Mouse (Mus musculus) lung, adult 2 months (tissue): ENCODE measurements around the gene Rpl7l1. TPM values are rescaled to one million over a fixed set of nuclear protein-coding genes. Genes with fewer than 3 reads are reported as not detected.

Experiments
- DNase-seq: peaks from one replicate; pipeline ENCODE4 v3.0.0; 2022
- H3K4me1 ChIP-seq: fragments of 200-500 bp; 2 replicates; pipeline ENCODE4 v1.6.1; 2011; ENCODE audit warnings: low read length; ENCODE audit not compliant: control insufficient read depth, insufficient read depth
- H3K4me3 ChIP-seq: fragments of 200-500 bp; replicated peaks from 2 replicates; pipeline ENCODE3; 2011; ENCODE audit warnings: low read depth, mild to moderate bottlenecking, control low read depth, low read length; ENCODE audit errors: extremely low read depth
- CTCF ChIP-seq: fragments of 200-500 bp; IDR thresholded peaks from 2 replicates; pipeline ENCODE4 v1.5.1; 2011; ENCODE audit warnings: mild to moderate bottlenecking, low read length, control low read depth; ENCODE audit not compliant: insufficient read depth
- POLR2A ChIP-seq: fragments of 200-500 bp; IDR thresholded peaks from 2 replicates; pipeline ENCODE4 v1.6.1; 2011; ENCODE audit warnings: low read depth, mild to moderate bottlenecking, control low read depth, low read length, borderline replicate concordance; ENCODE audit errors: extremely low read depth
- WGBS: fragments of 180-500 bp; shearing (Covaris S2); methylation state at CpG from one replicate; pipeline ENCODE4 v1.1.7; 2018; 5-methylcytosine and 5-hydroxymethylcytosine counted together
- polyA plus RNA-seq: library from polyadenylated mRNA; depleted of rRNA; stranded (reverse); fragments of >200 nt; gene quantifications from 2 replicates; pipeline ENCODE4 v1.2.3, GENCODE M21; 2012

Rpl7l1 gene
- polyA plus RNA-seq, 1 experiment = 21.6 TPM

DNA sequence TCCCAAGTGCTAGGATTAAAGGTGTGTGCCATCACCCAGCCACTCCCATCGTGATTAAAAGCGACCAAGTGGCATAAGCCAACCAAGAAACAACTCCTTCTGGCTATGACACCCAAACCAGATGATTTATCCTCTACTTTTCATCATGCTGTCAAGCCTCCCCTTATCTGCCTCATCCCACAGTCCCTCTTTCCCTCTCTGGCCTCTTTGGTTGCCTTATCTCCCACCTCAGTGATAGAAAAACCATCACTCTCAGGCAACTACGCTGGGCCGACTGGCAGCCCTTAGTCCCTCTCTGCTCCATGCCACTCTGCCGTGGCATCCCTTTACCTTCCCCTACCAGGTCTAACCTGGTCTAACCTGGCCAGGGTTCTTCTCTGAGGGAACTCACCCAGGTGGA is 4.5 kb upstream of the Rpl7l1 start:
- Histone ChIP-seq H3K4me1 (no peaks in the 10 kb centered on the region), H3K4me3 (no peak overlapping the region)
- TF ChIP-seq POLR2A (no peak), CTCF (no peak)
- no peak for DNase-seq
- WGBS = 88% methylated on average over 5 of the region's 5 CpGs

DNA sequence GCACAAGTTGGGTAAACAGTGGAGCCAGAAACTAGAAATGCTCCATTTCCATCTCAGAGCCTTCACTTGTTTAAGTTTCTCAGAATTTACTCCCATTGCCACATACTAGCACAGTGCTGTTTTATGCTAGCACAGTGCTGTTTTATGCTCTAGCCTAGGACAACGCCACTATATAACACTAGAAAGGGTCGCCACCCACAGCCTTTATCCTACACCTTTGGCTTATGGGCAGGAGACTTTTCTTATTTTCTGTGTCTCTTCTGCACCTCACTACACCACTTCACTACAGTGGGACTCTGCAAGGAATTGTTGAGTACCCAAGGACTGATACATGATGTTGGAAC is 722 bp upstream of the Rpl7l1 start:
- DNase-seq = no peak
- 81% methylated on average over 2 of the region's 2 CpGs for WGBS
- Histone ChIP-seq H3K4me3 (no peak overlapping the region), H3K4me1 (peaks cover 2% of the 10 kb centered on the region; the same call in 1 of the 2 replicates)
- TF ChIP-seq CTCF = no peak
- no peak for TF ChIP-seq POLR2A

- H3K4me3 ChIP-seq = peak overlapping the region; percentile 84
- 1% methylated on average over 11 of the region's 11 CpGs for WGBS
- DNase-seq = no peak
- no peak for TF ChIP-seq CTCF
- no peak for TF ChIP-seq POLR2A
- H3K4me1 ChIP-seq = peaks cover 2% of the 10 kb centered on the region; the same call in 1 of the 2 replicates
These were observed 596 bp downstream of the Rpl7l1 start for GRCm38 (mm10) chr17:46781876-46782275.

- H3K4me3 ChIP-seq = no peak overlapping the region
- TF ChIP-seq POLR2A (no peak), CTCF (no peak)
- H3K4me1 ChIP-seq = peaks cover 2% of the 10 kb centered on the region; the same call in 1 of the 2 replicates
- 64% methylated on average over 3 of the region's 3 CpGs for WGBS
- no peak for DNase-seq
These were observed 6.4 kb downstream of the Rpl7l1 start for GRCm38 (mm10) chr17:46776087-46776486.

- no peak for TF ChIP-seq POLR2A
- no peak for TF ChIP-seq CTCF
- whole genome bisulfite sequencing = 91% methylated on average over 9 of the region's 9 CpGs
- DNase-seq = no peak
- H3K4me1 ChIP-seq = peaks cover 2% of the 10 kb centered on the region; the same call in 1 of the 2 replicates
- H3K4me3 ChIP-seq = no peak overlapping the region
These were observed 7.4 kb downstream of the Rpl7l1 start for GRCm38 (mm10) chr17:46775070-46775469.

GRCm38 (mm10) chr17:46774131-46774472 is 8.4 kb downstream of the Rpl7l1 start:
- TF ChIP-seq CTCF (no peak), POLR2A (no peak)
- 50% methylated on average over 2 of the region's 2 CpGs for WGBS
- DNase-seq = no peak
- peaks cover 2% of the 10 kb centered on the region; the same call in 1 of the 2 replicates for H3K4me1 ChIP-seq
- H3K4me3 ChIP-seq = no peak overlapping the region

GRCm38 (mm10) chr17:46773278-46774130 is 9.0 kb downstream of the Rpl7l1 start:
- whole genome bisulfite sequencing = 6% methylated on average over 20 of the region's 20 CpGs
- peaks cover 2% of the 10 kb centered on the region; the same call in 1 of the 2 replicates for H3K4me1 ChIP-seq

GRCm38 (mm10) chr17:46772404-46773277 is 9.8 kb downstream of the Rpl7l1 start, which contains the start of gene 2310039H08Rik:
TSS of gene 2310039H08Rik (plus strand) at chr17:46772635.
- peak; percentile 85 for DNase-seq
- H3K4me1 ChIP-seq = peaks cover 2% of the 10 kb centered on the region; the same call in 1 of the 2 replicates
- H3K4me3 ChIP-seq = peak within 1 kb of the TSS; percentile 96
- TF ChIP-seq POLR2A = peak; percentile 93
- no peak for TF ChIP-seq CTCF
- WGBS = under 1% methylated on average over 50 of the region's 50 CpGs

More at GRCm38 (mm10) chr17:46773278-46774130, 9.0 kb downstream of the Rpl7l1 start:
- H3K4me3 ChIP-seq = peak overlapping the region; percentile 96
- no peak for DNase-seq
- TF ChIP-seq CTCF (no peak), POLR2A (no peak)

DNA sequence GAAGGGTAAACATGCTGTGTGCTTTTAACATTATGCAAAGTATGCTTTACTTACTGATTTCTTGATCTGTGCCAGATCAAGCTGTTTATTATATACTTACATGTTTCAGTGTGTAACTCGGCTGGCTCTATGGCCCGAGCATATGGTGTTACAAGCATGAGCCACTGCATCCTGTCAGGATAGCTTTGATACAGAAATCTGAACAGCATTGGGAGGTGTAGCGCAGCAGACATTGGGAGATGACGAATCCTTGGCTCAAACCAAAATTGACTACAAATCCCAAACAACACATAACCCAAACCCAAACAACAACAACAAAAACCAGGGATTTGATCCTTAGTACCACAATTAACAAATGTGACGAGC is 10.5 kb downstream of the Rpl7l1 start:
- no peak for DNase-seq

DNA sequence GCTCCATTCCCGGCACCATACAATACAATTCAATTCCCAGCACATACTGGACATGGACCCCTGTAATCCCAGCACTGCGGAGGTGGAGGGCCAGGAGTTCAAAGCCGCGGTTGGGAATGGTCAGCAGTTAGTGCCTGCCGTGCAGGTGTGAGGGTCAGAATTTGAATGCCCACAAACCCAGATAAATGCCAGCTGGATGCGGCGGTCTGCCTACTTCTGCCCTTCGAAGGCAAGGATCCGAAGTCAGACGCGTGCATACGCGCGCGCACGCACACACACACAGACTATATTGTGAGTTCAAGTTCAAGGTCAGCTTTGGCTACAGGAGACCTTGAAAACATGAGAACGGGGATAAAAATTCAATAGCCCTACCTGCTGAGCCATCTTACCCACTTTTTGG is 10.9 kb downstream of the Rpl7l1 start:
- TF ChIP-seq POLR2A = no peak
- no peak for TF ChIP-seq CTCF
- 59% methylated on average over 17 of the region's 17 CpGs for WGBS
- Histone ChIP-seq H3K4me1 (peaks cover 2% of the 10 kb centered on the region; the same call in 1 of the 2 replicates), H3K4me3 (no peak overlapping the region)
- DNase-seq = no peak

More for the DNA sequence above, 10.5 kb downstream of the Rpl7l1 start:
- TF ChIP-seq POLR2A (no peak), CTCF (no peak)
- Histone ChIP-seq H3K4me1 (peaks cover 2% of the 10 kb centered on the region; the same call in 1 of the 2 replicates), H3K4me3 (peak overlapping the region; percentile 96)
- WGBS = 4% methylated on average over 5 of the region's 5 CpGs
